Mouse (Mus musculus): Measurements from ENCODE around the gene Fibcd1.

DNA sequence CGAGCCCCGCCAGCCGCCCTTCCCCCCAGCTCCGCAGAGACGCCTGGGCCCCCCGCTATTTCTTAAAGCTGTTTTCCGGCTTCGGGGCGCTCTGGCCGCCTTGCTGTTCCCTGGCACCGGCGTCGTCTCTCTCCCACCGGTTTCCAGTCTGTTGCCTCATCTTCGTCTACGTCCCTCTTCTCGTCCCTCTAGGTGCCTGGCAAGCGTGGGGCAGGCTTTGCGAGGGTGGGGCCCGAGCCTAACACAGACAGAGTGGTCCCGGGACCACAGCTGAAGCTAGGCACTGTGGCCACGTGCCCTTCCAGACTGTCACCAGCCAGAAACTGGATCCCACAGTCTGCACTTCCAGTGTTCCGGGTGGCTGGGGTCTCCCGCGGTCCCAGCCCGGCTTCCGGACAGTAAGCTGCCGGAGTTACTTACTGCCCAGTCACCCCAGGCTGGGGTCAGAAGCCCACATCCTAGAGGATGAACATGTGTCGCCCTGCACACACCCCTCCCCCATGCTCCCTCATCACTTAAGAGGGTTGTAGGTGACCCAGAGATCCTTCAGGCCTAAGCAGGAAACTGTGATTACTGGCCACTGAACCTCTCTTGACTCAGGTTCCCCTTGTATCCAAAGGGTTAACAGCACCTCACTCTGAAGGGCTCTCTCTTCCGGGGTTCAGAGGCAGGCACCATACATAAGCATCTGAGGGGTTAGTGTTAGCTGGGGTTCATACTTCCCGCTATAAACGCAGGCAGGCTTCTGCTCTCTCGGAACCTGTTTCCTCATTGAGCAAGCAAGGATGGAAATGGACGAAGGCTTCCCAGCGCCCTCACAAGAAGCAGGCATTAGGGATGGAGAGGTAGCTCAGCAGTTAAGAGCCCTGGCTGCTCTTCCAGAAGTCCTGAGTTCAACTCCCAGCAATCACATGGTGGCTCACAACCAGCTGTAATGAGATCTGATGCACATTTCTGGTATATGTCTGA is 1.2 kb upstream of the Fibcd1 start:
- TF ChIP-seq CTCF (IDR thresholded peaks at IDR 0.05; ENCODE audit: low read depth) (no peak), EP300 (IDR thresholded peaks at IDR 0.05; ENCODE audit: low read depth) (no peak)
